Mouse (Mus musculus) CD4-positive naive resting alpha-beta T cell, adult 57 days (primary cell): Measurements from ENCODE around the gene Gm20867. TPM values are rescaled to one million over a fixed set of nuclear protein-coding genes. Genes with fewer than 3 reads are reported as not detected.

Experiments used
- total RNA-seq: library from RNA; stranded (reverse); gene quantifications from one replicate; pipeline ENCODE4 v1.2.4, GENCODE M21; 2023

The Gm20867 gene
- total RNA-seq, result not detected

DNA sequence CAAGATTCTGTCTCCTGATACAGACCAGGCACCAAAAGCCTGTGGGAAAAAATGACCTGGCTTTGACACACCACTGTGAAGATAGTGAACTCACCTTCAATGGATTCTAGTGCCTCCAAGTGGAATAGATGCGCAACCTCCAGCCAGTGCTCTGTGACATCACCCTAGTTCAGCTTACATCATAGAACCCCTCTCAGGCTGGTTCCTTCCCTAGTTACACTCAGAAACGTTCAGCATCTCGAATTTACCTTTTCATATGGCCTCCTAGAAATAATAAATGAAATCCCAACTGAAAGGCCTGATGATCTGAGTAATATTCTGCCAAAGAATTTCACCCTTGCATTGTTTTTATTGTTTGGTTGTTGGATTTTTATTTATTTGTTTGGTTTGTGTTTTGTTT is at the start of gene Gm20867:
Gene Gm20867 (minus strand): TSS at position 101 of the 400 bp plus-strand sequence.

Other genes starting within 250 kb of the Gm20867 start
- not detected for gene Gm29564, start 249.8 kb upstream of the Gm20867 start, total RNA-seq